Mouse (Mus musculus) cerebellum, postnatal 25 days (tissue): Measurements from ENCODE around the gene Stard13.

ENCODE experiments used
- DNase-seq, 2 experiments: peaks; one replicate each; pipeline ENCODE4 v3.0.0; 2021; ENCODE audit warnings: mixed read lengths in 2 of 2

Stard13 gene

DNA sequence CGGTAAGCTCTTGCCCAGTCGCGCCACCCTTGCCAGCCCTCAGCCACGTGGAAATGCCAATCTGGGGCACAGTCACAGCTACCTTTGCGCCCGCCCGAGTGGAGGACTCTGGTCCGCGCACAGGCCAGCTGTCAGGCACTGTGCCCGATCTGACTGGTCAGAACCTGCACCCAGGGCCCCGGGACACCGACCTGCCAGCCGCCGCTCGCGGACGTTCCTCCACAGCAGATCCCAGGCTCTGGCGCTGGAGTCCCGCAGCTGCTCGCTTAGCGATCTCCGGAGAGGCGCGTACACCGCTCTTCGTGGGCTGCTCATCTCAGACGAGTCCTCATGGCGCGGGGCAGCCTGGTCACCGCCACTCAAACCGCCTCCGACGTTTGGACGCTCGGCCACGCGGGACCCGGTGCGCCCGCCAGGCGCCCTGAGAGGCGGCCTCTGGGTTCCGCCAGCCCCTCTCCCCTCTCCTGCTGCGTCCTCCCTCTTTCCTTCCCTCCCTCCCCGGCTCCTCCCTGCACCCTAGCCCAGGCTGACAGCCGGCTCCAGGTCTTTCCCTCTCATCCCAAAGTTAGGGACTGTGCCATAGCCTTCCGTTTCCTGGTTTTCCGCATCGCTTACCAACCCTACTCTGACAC lies at the start of gene Stard13:
TSS of gene Stard13 (minus strand) at position 437 of the 632 bp plus-strand sequence.
- peak; percentile 26 to 40 for DNase-seq

DNA sequence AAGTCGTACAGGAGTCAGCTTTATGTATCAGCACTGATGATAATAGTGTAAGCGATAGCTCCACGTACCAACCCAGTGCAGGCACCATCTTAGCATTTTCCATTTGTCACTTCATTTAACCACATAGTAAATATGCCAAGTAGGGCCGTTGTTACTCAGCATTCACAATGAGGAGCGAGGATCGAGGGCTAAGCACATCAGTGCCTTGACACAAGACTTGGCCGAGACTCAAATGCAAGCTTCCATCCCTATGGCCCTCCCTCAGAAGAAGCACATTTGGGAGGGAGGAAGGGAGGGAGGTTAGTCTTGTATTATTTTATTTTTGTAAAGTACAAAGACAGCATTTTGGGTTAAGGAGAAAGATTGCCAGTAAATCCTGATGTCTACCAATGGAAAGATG lies 45.9 kb upstream of the Stard13 start:
- DNase-seq = no peak

DNA sequence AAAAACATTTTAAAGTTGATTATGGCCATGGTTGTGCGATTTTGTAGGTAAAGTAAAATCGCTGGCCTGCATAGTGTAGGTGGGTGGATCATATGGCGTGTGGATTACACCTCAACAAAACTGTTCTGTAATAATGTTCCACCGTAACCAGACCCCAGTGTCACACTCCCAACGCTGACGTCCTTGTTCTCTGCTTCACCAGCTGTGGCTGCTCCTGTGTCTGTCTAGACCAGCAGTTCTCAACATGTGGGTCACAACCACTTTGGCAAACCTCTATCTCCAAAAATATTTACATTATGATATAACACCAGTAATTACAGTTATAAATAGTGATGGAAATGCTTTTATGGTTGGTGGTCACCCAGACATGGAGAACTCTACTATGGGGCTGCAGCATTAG lies 44.3 kb upstream of the Stard13 start:
- no peak for DNase-seq

DNA sequence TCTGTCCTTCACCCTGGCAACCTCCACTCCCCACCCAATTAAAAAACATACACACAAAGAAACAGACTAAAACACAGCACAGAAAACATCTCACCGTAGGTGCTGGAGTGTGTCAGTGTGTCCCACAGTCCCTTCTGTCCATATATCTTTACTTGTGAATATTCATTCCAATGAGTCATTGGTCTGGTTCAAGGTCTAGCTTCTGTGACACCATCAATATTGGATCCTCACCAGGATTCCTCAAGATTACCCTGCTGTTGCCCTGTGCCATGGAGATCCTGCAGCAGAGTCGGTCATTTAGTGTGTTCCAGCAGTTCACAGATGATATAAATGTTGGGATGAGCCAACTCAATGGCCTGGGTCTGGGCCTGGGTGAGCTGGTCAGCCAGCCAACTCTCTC lies 42.4 kb upstream of the Stard13 start:
- no peak for DNase-seq

DNA sequence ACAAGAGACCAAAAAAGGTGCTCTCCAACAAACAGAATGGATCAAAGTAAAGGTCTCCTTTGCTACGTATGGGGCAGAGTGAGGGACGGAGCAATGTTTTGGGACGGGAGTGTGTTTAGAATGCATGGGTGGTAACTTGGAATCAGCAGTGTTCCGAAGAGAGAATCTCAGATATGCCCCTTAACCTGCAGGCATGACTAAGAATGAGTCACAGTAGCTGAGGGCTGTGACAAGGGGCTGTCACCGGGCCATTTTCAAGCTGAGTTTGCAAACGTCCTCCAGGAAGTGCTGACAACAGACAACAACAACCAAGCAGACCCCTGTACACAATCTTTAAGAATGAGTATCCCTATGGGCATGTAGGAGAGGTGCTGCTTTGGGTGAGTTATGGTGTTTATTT lies 40.6 kb upstream of the Stard13 start:
- DNase-seq = no peak

DNA sequence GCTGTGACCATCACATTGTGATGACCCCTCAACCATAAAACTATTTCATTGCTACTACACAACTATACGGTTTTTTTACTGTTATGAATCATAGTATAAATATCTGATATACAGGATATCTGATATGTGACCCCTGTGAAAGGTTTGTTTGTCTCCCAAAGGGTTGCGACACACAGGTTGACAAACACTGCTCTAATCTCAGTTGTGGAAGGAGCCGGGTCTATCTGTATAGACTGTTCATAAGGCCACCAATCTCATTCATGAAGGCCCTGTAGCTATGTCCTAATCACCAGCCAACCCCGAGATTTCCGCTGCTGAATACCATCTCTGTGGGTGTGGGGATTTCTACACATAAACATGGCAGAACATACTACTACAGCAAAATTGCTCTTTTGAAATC lies 37.2 kb upstream of the Stard13 start:
- DNase-seq = no peak

DNA sequence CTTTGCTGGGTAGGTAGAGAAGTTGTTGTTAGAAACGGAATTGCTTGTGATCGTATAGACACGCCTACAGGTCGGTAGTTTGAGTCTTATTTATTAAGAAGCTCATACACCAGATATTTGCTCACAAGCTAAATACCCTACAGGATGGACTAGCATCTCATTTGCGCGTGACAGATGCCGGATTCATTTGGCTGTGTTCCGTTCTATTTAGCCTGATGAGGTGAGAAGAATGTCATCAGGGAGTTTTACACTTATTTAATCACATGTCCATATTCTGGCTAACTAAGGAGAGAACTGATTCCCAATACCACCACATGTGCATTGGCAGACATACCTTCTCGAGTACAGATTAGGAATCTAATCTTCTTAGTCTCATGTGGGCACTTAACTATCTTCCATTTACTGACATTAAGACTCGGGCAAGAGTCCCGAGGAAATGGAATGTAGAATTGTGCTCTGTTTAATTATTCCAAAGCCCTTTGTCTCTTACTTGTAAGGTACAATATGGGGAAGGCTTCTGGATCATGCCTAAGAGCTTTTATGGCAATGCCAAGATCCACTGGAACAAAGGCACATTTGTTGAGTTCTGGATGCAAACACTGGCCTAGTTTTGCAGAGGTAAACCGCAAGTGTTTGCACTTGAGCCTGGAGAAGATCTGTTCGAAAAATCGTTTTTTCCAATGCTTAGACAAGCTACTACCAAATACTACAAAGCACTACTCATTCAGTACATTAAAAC lies 33.4 kb upstream of the Stard13 start:
- DNase-seq = no peak

DNA sequence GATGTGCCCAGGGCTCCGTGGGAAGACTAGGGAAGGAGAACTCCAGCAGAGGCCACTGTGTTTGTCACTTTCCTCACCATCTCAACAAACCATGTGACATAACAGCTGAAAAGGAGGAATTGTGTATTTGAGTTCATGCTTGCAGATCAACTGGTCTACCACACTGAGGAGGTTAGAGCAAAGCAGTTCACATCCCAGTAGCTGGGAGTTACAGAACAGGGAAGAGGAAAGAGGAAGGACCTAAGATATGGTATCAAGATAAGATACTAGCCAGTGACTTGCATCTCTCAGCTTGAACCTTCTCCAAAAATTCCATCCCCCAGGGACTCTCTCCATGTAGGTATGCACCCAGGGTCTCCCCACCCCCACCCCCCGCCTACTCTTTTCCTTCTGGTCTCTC lies 27.9 kb upstream of the Stard13 start:
- DNase-seq = no peak

DNA sequence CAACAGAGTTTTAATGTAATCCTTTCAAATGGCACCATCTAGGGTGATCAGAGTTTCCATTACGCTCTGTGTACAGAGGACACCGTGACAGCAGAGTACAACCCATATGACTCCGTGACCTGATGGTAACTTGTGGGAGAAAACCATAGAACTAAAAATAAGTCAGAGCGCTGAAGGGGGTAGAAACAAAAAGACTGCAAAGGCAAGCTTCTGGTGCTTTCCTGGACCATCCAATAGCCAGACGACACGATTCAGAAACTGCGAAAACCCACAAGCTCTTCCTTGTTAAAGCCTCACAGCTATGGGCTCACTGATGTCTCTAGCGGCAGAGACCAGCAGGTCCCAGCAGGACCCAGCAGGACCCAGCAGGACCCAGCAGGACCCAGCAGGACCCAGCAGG lies 18.6 kb upstream of the Stard13 start:
- peak in 1 of 2 experiments; percentile 7 for DNase-seq

DNA sequence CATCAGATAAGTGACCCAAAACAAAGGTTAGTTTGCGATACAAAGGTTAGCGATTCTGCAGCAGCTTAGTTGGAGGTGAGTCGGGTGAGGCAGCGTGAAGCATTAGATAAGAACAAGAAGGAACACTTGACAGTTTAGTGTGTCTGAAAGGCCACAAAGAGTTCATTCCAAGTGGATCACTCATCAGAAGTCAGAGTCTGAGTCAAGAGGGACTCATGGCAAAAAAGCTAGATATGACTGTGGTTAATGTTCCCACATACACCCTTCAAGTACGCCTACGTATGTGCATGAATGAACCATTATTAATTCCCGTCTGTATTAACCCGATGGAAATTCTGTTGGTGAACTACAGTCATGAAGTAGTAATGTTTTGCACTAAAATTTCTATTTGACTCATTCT lies 18.0 kb upstream of the Stard13 start:
- no peak for DNase-seq

DNA sequence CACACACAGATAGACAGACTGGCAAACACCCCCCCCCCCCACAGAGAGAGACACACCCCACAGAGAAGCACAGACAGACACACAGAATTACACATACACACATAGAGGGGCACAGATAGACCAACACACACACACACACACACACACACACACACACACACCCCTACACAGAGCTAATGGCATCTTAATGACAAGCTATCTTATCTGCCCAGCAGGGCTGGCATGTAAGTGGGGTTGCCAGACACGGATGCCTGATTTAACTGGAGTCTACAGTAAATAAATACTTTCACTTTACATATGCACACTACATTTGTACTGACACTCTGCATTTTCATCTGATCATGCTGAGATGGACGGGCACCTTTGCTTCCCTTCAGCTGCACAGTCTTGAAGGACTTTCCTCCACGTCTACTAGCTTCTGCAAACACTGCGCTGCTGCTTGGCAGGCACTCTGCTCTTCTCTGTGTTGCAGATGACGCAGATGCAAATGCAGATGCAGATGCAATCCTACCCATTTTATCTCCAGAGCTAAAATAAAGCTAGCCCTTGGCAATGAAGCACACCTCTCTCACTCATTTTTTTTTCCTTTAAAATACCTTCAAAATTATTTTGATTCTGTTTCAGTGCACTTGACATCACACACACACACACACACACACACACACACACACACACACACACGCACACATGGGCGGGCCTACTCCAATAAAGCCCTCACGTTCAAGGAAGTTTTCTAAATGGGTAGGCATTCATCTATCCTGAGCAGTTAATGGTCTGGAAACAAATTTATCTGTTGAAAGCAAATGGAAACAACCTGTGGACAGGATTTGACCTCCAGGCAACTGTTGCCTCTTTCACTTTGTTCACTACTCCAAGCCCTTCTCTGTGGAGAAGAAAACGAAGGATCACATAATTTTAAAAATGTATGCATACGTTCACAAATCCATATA lies 15.3 kb upstream of the Stard13 start:
- no peak for DNase-seq

DNA sequence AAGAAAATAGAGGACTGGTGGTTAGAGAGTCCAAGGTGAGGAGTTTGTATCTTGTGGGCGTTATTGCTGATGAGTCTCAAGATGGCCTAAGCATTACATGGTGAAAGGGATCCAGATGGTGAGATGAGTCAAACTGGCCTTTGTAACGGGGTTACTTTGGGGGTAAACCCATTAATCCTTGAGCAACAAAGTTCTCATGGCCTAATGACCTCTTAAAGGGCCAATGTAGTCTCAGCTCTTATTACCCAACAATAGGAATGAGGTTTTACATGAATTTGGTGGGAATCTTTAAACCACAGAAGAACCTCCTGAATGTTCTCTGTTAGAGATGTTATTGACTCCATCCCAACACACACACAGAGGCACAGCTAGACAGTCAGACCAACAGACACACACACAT lies 14.4 kb upstream of the Stard13 start:
- DNase-seq = no peak

DNA sequence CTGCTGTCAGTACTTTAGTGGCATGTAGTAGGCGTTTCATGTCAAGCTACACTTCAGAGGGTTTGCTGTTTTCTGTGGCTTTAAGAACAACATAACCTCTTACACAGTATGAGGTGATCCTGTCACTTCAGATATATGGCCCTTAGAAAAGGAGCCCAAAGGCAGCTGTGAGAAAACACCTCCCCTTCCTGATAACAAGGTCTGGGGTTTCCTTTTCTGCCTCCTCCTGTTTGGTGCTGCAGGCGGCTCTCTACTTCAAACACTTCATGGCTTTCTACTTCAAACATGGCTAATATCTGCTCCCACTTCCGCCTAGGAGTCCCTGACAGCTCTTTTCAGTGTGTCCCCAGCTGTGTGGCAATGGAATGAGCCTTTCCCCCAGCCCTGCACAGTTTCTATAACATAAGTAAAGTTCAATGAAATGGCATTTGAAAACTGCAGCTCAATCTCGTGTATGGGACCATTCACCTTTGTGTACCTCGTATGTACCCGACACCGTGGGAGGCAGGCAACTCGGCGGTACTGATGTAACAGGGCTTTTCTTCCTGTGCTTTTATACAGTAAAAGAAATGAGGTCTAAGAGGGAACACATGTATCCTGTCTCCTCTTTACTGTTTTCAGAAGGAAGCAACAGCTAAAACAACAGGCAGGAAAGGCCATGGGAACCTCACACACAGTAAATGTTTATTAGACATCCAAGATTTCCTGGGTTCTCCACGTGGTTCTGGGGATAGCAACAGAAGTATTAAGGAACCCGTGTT lies 13.7 kb upstream of the Stard13 start:
- DNase-seq = no peak

DNA sequence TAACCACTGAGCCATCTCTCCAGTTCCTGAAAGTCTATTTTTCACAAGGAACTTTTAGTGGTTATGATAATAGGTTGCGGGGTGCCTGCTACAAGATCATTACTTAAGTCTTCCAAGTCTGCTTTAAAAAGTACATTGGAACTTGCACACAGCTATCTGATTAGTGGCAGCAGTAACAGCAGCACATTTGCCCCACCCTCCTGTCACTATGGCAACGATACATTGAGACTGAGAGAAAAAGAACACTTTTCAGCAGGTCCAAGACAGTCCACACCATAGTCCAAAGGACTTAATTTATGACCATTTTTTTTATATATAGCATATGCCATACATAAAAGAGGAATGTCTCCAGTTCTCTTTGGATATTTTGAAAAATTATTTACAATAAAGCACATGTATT lies 12.7 kb upstream of the Stard13 start:
- DNase-seq = no peak

DNA sequence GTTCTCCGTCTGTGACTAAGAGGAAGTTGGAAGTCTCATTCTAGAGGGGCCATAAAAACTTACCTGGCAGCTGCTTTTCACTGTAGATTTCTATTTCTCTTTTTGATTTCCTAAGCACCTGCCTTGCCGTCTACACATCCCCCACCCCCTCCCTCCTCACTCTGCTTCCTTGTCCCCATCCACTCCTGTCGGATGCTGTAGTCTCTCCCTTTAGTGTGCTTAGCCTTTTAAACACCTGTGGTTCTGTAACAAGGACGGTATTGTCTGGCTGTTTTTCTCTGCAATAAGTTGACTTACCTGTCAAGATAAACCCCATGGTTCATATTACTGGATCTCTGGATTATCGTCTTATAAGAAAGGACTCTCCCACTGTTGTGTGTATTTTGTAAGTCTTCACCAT lies 11.9 kb upstream of the Stard13 start:
- no peak for DNase-seq

DNA sequence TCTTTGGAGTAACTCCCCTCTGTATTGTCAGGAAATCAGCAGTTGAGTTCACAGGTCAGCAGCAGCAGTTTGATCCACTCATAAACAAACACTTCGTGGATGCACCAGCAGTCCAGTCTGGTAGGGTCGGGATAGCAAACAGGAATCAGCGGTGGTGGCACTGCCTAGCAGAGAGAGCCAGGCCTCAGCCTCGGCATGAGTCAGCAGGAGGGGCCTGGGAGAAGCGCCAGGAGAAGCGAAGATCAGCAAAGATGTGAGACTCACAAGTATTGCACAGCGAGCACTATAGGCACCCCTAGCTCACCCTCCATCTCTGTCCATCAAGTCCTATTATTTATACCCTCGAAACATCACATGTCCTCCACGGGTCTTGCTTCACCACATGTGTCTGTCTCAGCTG lies 5.1 kb upstream of the Stard13 start:
- DNase-seq = no peak

DNA sequence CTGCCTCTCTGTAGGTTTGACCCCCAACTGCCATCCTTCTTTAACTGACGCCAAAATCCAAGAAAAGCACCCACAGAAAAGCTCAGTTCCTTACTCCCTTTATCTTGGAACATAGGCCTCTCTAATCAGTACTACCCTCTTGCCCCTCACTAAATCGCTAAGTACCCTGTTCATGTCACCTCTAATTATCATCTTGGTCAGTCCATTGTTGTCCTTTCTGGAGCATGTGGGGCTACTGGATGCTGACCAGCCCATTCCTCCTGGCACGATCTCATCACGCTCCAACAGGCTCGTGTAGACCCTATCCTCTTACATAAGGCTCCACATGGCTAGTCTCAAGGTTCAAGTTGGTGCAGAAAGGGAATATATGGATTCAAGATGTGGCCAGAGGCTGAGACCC lies 2.8 kb upstream of the Stard13 start:
- no peak for DNase-seq

DNA sequence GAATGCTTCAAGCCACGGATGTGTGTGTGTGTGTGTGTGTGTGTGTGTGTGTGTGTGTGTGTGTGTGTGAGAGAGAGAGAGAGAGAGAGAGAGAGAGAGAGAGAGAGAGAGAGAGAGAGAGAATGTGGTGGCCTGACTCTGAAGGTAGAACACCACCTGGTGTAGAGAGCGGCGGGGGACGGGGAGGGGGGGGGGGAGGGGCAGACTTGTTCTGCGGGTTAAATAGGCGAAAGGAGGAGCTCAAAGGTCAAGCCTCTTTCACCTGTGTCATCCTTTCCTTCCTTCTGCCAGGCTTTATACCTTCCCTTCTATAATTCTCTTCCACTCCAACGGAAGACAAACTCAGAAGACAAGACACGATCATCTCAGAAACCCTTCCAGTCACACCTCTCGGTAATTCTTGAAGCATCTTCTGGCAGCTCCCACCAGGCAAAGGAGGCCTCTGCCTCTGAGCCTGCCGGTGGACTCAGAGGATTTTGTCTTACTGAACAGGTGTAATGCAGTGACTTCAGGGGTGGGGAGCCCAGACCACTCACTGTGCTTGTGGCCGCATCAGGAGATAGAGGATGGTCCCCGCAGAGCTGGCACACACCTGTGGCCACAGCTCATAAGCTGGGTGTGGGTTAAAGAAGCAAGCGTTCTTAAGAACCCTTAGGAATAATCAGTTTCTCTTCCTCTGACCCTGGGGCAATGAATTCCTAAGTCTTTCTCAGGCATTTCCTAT lies 898 bp downstream of the Stard13 start:
- no peak for DNase-seq

DNA sequence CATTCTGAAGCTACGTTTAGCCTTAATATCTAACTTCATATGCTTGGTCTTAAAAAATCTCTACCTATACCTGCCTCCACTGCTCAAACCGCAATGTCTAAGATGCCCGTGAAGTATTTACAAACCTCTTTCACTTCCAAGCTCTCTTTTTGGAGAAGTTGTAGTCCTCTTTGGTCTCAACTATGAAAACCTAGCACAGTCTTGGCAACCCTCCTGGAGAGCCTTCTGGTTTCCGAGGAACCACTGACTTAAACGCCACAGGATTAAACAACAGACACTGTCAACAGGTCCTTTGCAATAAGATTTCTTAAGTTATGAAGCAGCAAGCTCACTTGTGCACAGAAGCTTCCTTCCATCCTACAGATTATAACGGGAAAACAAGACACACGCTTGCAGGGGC lies 1.8 kb downstream of the Stard13 start:
- no peak for DNase-seq

DNA sequence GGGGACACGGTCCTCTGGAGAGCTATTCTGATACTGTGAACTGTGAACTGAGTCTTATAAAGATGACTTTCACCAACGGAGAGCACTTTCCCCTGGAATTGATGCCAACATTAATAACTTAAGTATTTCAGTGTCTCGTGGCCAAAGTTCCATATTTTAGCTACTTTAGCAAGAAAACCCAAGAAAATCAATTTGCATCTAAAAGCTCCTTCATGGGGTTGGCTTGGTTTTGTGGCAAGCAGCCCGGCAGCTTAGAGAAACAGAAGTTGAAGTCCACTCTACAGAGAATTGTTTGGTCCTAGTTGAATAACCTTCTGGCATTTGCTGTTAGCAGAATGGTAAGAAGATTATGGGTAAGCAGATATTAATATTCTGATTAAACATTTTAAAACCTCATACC lies 2.2 kb downstream of the Stard13 start:
- DNase-seq = no peak

DNA sequence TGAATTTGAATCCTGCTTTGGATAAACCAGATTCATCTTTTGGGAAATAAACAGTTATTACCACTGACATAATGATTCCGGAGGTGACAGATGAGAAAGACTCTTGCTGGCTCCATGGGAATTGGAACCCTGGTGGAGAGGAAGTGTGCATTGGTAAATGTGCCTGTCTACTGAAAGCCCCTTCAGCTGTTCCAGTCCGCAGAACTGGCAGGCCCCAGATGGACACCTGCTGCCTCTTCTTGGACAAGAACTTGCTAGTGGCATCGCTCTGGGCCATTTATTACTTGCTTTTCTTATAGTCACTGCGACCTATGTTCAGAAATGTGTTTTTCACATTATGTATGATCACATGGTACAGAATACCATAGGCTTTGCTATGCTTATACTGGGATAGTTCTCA lies 3.2 kb downstream of the Stard13 start:
- DNase-seq = no peak

DNA sequence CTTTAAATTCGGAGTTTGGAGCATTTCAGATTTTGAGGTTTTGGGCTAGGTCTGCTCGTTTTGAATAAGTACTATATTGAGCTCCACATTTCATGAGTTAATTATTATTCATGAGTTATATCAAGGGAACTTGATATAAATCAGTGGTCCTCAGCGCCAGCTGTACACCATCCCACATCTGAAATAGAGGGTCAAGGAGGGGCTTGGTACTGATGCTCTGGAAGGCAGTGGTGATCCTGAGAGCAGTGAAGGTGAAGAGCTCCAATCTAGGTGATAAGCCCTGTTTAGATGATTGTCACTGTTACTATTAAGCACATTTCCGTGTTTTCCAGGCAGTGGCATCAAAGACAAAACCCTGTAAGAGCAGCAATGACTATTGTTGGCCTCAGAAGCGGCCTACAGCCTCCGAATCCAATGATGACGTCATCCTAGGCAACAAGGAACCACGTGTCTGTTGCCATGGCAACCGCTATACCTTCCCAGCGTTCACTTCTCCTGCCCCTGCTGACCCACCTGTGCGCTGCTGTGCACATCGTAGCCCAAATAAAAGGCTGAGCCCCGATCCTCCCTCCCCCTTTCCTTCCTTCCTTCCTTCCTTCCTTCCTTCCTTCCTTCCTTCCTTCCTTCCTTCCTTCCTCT lies 5.2 kb downstream of the Stard13 start:
- no peak for DNase-seq
